Mouse (Mus musculus) left cerebral cortex, adult 18-20 months (tissue): ENCODE measurements around the gene Gm7257. TPM values are rescaled to one million over a fixed set of nuclear protein-coding genes. Genes with fewer than 3 reads are reported as not detected.

Source experiments
- DNase-seq, 2 experiments: peaks; one replicate each; pipeline ENCODE4 v3.0.0; 2021 to 2022; ENCODE audit warnings: low spot score in 2 of 2, mixed read lengths in 1 of 2
- long read RNA-seq, 2 experiments: library from polyadenylated mRNA; stranded (forward); transcript quantifications; one replicate each; pipeline ENCODE4 v2.0.0; 2021
- total RNA-seq, 2 experiments: library from RNA; stranded (reverse); gene quantifications; 2 replicates each; pipeline ENCODE4 v1.2.3; 2021

The Gm7257 gene
- not detected for total RNA-seq
- long read RNA-seq, experiment 1: 0 reads
- long read RNA-seq, experiment 2: 0 reads

GRCm38 (mm10) chr9:36431584-36431983 lies at the start of gene Gm7257:
Gene Gm7257 (plus strand): TSS chr9:36431884.
- DNase-seq: no peak

- no peak for DNase-seq
Measured at GRCm38 (mm10) chr9:36402991-36403390, 28.7 kb upstream of the Gm7257 start.

DNA sequence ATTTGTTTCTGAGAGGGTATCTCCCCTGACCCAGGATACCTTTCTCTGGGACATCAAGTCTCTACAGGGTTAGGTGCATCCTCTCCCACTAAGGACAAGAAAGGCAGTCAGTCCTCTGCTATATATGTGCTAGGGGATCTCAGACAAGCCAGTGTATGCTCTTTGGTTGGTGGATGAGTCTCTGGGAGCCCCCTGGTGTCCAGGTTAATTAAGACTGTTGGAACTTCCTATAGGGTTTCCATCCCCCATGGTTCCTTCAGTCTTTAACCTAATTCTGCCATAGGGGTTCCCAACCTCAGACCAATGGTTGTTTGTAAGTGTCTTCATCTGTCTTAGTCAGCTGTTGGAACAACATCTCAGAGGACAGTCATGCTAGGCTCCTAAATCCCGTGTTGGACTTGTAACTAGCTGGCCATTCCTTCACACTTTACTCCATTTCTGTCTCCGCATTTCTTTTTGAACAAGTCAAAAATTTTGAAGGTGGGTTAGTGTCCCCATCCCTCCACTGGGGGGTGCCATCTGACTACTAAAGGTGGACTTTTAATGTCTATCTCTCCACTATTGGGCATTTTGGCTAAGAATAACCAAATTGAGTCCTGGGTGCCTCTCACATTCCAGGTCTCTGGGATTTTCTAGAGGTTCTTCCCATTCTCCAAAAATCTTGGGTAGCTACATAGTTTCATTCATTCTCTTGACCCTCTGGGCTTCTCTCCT lies 3.5 kb downstream of the Gm7257 start:
- no peak for DNase-seq

- no peak for DNase-seq
Measured at GRCm38 (mm10) chr9:36475338-36475737, 43.7 kb downstream of the Gm7257 start, which contains the start of gene Gm9513. Gene Gm9513 (plus strand): TSS chr9:36475638.

Other genes with a start within 250 kb of the Gm7257 start
- gene Gm9513, start 43.8 kb downstream of the Gm7257 start, total RNA-seq: not detected
- not detected for gene Gm5615, start 110.1 kb downstream of the Gm7257 start, total RNA-seq
- gene Gm17689, start 150.8 kb downstream of the Gm7257 start, total RNA-seq: not detected
- gene A630095E13Rik, start 211.5 kb downstream of the Gm7257 start, total RNA-seq: not detected